Mouse (Mus musculus): ENCODE data around the gene Trip4.

Gene Trip4

DNA sequence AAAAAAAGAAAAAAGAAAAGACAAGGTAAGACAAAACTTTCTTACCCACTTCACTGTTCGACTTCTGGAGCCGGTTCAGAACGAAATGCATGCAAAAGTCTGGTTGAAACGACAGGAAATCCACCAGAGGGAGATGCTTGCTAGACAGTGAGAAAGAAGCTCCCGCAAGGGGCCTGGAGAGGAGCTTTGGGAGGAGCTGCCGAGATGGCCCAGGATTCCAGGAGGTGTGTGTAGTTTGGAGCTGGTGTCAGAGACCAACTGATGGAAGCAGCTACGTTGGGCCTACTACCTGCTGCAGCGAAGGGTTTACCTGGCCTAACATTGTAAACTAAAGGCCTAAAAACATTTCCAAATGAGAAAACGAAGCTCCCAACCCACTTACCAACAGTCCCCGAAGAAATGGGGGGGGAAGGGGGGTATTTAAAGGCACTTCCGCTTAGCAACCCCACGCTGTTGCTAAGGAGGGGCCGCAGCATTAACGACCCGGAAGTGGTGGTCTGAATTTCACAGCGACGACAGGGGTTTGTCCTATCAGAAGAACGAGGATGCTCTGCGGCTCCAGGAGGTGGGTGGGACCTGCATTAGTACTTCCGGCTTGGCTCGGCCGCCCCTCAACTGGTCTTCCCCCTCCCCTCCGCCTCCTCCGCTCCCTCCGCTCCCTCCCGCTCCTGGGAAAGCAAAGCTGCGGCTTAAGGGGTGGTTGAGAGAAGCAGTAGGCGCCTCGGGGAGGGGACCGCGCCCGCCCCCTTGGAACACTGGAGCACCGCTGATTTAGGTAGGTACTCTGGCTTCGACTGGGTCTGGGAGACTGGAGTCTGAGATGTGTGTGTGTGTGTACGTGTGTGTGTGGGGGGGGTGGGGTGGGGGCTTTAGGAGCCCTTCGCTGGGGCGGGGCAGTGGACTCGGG lies at the start of gene Trip4, which contains the start of gene Csnk1g1:
TSS of gene Trip4 (minus strand) at position 401 of the 907 bp plus-strand sequence.
TSS of gene Csnk1g1 (plus strand) at position 531 of the 907 bp plus-strand sequence.
- peak; percentile 94 to 96 for DNase-seq

GRCm38 (mm10) chr9:65951082-65951587 lies 42.5 kb upstream of the Trip4 start:
- peak; percentile 27 to 39 for DNase-seq

- DNase-seq: no peak
Measured at GRCm38 (mm10) chr9:65937566-65937965, 29.0 kb upstream of the Trip4 start.

- no peak for DNase-seq
Measured at GRCm38 (mm10) chr9:65929826-65930225, 21.2 kb upstream of the Trip4 start.

- DNase-seq: no peak
Measured at GRCm38 (mm10) chr9:65928456-65928855, 19.9 kb upstream of the Trip4 start.

GRCm38 (mm10) chr9:65917015-65917414 lies 8.4 kb upstream of the Trip4 start:
- DNase-seq: no peak

DNA sequence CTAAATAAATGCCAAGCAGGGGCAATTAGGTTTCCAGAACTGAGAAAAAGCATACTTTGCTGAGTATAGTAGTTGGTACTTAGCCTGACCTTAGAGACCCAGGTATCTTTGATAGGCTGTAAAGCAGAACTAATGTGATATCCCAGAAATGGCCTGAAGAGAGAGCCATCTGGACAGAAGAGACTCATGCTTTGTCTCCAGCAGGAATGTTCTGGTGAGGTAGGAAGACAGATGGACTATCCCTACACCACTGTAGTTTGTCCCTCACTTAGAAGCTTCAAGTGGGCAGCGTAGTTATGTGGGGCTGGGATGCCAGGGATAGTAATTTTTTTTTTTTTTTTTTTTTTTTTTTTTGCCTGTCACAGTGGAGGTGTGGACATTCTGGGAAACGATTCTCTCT lies 5.4 kb upstream of the Trip4 start:
- DNase-seq: peak; percentile 34 to 50

DNA sequence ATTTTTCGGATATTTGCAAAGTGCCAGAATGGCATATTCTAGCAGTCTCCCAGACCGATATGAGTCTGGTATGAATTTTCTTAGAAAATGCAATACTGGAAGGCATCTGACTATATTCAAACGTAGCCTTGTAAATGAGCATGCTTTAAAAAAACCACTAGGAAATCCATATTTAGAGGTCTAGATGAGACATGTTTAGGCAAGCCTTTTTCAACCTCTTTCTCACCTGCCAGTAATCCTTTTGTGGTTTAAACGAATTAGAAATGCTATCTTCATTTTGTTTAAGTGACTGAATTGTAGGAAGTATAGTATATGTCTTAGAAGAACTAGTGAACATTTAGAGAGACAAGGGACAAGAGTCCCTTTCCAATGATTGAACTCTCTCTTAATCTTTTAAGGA lies 1.2 kb upstream of the Trip4 start:
- no peak for DNase-seq

- peak; percentile 78 to 80 for DNase-seq
Measured at GRCm38 (mm10) chr9:65909301-65909801, 757 bp upstream of the Trip4 start.

DNA sequence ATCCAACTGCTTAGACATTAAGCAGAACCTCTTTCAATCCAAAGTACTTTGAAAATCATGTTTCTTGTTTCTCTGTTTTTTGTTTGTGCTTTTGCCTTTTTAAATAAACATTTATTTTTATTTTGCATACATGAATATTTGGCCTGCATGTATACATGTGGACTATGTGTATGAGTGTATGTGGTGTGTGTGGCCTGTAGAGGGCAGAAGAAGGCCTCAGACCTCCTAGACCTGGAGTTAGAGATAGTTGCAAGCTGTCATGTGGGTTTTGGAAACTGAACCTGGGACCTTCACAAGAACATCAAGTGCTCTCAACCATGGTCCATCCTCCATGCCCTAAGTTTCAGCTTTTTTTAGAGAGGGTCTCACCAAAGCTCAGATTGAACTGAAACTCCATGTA lies 5.2 kb downstream of the Trip4 start:
- no peak for DNase-seq

DNA sequence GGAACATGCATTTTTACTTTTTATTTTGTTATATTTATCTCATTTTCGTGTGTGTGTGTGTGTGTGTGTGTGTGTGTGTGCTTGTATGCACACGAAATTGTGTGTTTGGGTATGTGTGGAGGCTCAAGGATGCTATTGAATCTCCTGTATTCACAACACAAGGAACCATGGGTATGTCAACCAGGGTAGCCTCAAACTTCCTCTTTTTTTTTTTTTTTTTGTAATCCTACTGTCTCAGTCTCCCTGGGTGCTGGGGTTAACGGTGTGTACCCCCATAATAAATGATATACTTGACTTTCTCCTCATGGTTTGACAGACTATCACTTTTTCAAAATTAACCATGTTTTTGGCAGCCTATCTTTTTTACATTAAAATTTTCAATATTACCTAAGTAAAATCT lies 5.7 kb downstream of the Trip4 start:
- DNase-seq: no peak

DNA sequence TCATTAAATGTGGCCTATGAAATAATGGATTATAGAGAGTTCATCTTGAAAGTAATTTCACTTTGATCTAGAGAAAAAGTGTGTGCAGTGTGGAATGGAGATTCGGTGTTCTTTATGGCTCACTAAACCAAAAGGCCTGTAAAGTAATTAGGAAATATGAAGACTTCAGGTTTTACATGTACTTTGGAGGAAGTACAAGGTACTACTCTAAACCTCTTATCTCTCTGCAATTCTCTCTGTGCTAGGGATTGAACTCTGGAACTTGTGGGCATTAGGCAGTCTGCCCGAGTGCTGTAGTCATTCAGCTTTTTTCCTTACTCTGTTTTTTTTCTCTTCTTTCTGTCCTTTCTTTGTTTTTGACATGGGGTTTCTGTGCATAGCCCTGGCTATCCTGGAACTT lies 11.6 kb downstream of the Trip4 start:
- no peak for DNase-seq

DNA sequence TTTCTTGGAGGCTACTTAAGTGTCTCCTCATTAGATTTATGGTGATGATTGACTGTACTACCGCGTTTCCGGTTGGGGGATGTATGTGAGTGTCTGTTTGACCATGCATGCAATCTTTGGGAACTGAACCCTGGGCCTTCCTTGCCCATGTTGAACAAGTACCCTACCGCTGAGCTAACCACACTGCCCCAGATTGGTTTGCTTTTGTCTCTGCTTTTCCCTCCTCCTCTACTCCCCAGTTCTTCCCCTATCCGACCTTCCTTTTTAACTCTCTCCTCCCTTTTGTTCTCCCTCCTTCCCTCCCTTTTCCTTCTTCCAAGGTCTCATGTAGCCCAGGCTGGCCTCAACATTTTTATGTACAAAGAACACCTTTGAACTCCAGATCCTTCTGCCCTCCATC lies 17.5 kb downstream of the Trip4 start:
- DNase-seq: no peak

- DNase-seq: peak; percentile 29 to 58
Measured at GRCm38 (mm10) chr9:65890143-65890628, 18.4 kb downstream of the Trip4 start, which contains the start of gene Pclaf. Pclaf (plus strand) TSS chr9:65890237.

DNA sequence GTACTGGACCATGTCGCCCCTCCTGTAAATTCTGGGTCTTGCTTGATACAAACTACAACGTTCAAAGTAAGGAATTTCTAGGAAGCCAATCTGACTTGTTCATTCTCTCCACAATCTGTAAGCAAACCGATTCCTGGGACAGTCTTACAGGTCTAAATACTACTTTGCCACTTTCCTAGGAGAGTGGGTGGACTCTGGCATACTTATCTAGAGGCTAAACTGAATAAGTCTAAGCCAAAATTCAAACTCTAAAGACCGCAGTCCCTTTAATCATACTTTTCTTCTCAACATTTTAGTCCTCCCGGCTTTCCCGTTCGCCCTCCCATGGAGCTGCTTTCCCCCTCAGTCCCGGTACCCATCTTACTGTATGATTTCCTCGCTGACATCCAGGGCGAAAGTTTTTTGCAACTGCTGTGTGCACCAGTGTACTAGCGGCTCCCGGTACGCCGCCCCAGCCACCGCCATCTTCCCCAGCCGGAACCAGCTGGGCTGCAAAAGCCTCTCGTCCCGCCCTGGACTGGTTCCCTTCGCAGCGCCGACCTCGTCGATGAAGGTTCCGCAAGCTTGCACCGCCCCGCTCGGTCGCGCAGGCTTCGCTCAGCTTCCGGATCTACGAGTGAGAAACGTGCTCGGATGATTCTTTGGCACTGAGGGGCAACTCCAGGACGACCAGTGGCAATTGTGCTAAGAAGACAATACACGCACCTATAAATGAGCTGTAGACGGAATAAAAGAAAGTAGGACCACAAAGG lies 23.9 kb downstream of the Trip4 start:
- peak; percentile 91 to 94 for DNase-seq

DNA sequence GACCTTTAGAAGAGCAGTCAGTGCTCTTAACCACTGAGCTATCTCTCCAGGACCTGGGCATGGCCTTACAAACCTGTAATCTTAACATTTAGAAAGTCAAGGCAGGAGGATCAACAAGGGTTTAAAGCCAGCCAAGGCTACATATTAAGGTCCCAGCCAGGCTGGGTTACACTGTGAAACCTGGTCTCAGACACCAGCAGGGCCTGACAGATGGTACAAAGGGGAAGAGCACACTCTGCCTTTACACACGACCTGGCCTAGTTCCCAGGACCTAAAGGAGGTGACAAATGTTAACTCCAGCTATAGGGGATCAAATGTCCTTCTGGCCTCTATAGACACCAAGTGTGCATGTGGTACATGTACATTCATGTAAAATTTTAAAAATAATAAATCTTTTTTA lies 48.9 kb downstream of the Trip4 start:
- DNase-seq: peak; percentile 54 to 76

GRCm38 (mm10) chr9:65850203-65850602 lies 58.4 kb downstream of the Trip4 start:
- DNase-seq: no peak

DNA sequence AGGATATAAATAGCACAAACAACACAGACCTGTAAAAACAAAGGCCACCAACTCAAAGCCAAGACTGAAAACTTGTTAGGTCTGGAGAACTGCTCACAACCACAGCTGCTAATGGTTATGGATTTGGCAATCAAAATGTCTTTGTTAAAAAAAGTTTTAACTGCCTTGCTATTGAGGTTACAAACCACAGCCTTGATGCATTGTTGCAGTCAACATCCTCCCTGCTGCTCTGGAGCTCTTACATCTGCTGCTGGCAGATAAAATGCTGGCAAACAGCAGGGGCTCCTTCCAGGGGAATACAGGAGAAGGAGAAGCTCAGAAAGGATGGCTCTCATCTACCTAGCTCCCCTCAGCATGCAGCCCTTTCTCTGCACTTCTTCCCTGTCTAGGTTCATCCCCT lies 60.4 kb downstream of the Trip4 start:
- no peak for DNase-seq

- DNase-seq: peak in 1 of 2 experiments; percentile 16
Measured at GRCm38 (mm10) chr9:65844421-65845165, 64.0 kb downstream of the Trip4 start.

DNA sequence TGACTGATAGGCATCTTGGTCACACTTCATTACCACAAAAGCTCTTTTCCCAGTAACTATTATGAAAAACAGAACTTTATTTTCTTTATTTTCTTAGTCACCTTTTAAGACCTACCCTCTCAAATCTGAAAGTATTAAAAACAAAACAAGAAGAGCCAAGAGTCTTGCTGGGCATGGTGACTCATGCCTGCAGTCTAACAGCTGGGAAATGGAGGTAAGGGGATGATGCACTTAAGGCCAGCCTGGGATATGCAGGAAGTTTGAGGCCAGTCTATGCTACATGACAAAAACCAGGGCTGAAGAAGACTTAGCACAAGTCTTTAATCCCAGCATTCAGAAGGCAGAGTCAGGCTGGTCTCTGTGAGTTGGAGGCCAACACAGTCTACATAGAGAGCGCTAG lies 68.8 kb downstream of the Trip4 start:
- DNase-seq: no peak

GRCm38 (mm10) chr9:65836916-65837315 lies 71.7 kb downstream of the Trip4 start:
- DNase-seq: no peak

DNA sequence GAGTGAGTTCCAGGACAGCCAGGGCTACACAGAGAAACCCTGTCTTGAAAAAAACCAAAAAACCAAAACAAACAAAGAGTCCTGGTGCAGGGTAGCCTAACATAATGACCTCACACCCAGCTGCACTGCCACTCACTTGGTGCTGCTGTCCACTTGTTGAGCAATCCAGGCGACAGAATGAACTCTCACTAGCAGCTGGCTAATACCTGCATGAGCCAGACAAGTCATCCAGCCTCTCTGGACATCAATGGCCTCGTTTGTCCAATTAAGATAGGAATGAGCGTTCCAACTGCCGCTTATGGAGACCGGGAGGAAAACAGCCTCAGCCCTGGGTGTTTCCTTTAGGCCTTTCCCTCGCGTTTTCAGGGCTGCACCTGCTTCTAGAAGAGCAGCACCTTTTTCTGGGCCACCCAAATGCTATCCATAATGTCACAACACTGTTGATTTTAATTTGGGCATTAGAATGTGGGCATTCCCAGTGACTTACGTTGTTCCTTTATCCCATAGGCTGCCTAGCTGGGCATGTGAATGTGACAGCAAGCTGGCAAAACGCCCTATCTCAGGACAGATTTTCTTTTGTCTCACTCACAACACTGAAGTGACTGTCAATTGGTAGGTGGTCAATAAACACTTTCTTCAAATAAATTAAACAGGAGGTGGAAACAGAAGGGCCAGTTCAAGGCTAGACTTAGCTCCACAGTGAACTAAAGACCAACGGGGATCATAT lies 73.8 kb downstream of the Trip4 start:
- no peak for DNase-seq

Measured in cerebellum, postnatal 25 days (tissue).